Comparison of ENCODE assay signal across 9 mouse cellular contexts in genomic region chr7:101817861-101818401, GRCm38 (mm10). TPM values are rescaled to one million over a fixed set of nuclear protein-coding genes. Genes with fewer than 3 reads are reported as not detected.
A peak's percentile ranks its signal among the peaks of the same experiment; 100 is the strongest.
DNase-seq lines count a peak whose midpoint lies in the region; ATAC-seq and TF ChIP-seq lines count a peak whose summit lies in the region.
"Had no signal": no experiment of that assay in that cellular context is flagged by ENCODE, and none has a peak within 500 bp of the region (broad histone marks: within the 10 kb centered on the region; RNA-seq: fewer than 3 reads in every experiment).

Gene Phox2a (plus strand): TSS chr7:101818313.

- peak within 1 kb of the TSS; percentile 54 for H3K4me2 ChIP-seq in lung, embryonic 14.5 days
- peak within 1 kb of the TSS; percentile 51 for H3K4me2 ChIP-seq in embryonic facial prominence, embryonic 15.5 days (replicated peaks)
- H3K4me2 ChIP-seq in limb, embryonic 13.5 days (replicated peaks), result peak within 1 kb of the TSS; percentile 62

- TF ChIP-seq POLR2A in small intestine, adult 2 months (IDR thresholded peaks at IDR 0.05; ENCODE audit: low read depth, low read length), result no peak

- H3K9me3 ChIP-seq in lung, embryonic 14.5 days (ENCODE audit: low read depth, low read length), result no peaks in the 10 kb centered on the region
- no peaks in the 10 kb centered on the region for H3K9me3 ChIP-seq in embryonic facial prominence, embryonic 15.5 days (replicated peaks)
- H3K9me3 ChIP-seq in limb, embryonic 13.5 days, result no peaks in the 10 kb centered on the region

- no peak within 1 kb of the TSS for H3K27ac ChIP-seq in lung, embryonic 14.5 days (ENCODE audit: low read depth)
- no peak within 1 kb of the TSS for H3K27ac ChIP-seq in embryonic facial prominence, embryonic 15.5 days (replicated peaks)
- H3K27ac ChIP-seq in limb, embryonic 13.5 days, result no peak within 1 kb of the TSS
- H3K27ac ChIP-seq in small intestine, adult 2 months (ENCODE audit: insufficient read depth, low read depth, low read length), result no peak within 1 kb of the TSS

- H3K4me1 ChIP-seq in lung, embryonic 14.5 days (ENCODE audit: insufficient read depth), result no peaks in the 10 kb centered on the region
- peaks cover 30% of the 10 kb centered on the region for H3K4me1 ChIP-seq in embryonic facial prominence, embryonic 15.5 days
- peaks cover 28% of the 10 kb centered on the region for H3K4me1 ChIP-seq in limb, embryonic 13.5 days
- peaks cover 20% of the 10 kb centered on the region for H3K4me1 ChIP-seq in small intestine, adult 2 months (ENCODE audit: control insufficient read depth, insufficient read depth, insufficient read length, low read length)

- peaks cover 2% of the 10 kb centered on the region; the same call in 1 of the 2 replicates for H3K36me3 ChIP-seq in lung, embryonic 14.5 days (ENCODE audit: insufficient read depth)
- H3K36me3 ChIP-seq in embryonic facial prominence, embryonic 15.5 days, result no peaks in the 10 kb centered on the region
- H3K36me3 ChIP-seq in limb, embryonic 13.5 days, result peaks cover under 1% of the 10 kb centered on the region; the same call in 1 of the 2 replicates
- H3K36me3 ChIP-seq in small intestine, adult 2 months (ENCODE audit: control insufficient read depth, insufficient read depth, low read length), result no peaks in the 10 kb centered on the region

- TF ChIP-seq CTCF in lung, embryonic 14.5 days (IDR thresholded peaks at IDR 0.05; ENCODE audit: low read depth), result no peak
- no peak for TF ChIP-seq CTCF in small intestine, adult 2 months (IDR thresholded peaks at IDR 0.05; ENCODE audit: extremely low read depth, insufficient read length, insufficient replicate concordance, low read depth, low read length)

- peak; percentile 12 for DNase-seq in lung, embryonic 14.5 days
- no peak for DNase-seq in lung, postnatal 36 days
- no peak for DNase-seq in layer of hippocampus, postnatal 25 days (ENCODE audit: extremely low spot score in 1 of 2, low spot score in 1 of 2)
- DNase-seq in Muller cell, postnatal 12 days (ENCODE audit: inconsistent ontology term), result no peak
- DNase-seq in layer of hippocampus, adult 9-10 months (ENCODE audit: low spot score), result no peak

- H3K27me3 ChIP-seq in lung, embryonic 14.5 days (ENCODE audit: insufficient read depth, low read length), result peaks cover 63% of the 10 kb centered on the region
- H3K27me3 ChIP-seq in embryonic facial prominence, embryonic 15.5 days, result peaks cover 68% of the 10 kb centered on the region
- H3K27me3 ChIP-seq in limb, embryonic 13.5 days, result peaks cover 80% of the 10 kb centered on the region
- peaks cover 49% of the 10 kb centered on the region for H3K27me3 ChIP-seq in small intestine, adult 2 months (ENCODE audit: control insufficient read depth, insufficient read depth, low read length)

- under 1% methylated on average over 45 of the region's 45 CpGs for WGBS in lung, embryonic 14.5 days
- WGBS in embryonic facial prominence, embryonic 15.5 days, result under 1% methylated on average over 45 of the region's 45 CpGs
- 1% methylated on average over 35 of the region's 45 CpGs for WGBS in limb, embryonic 13.5 days
- WGBS in small intestine, adult 2 months, result 3% methylated on average over 44 of the region's 45 CpGs

- H3K9ac ChIP-seq in lung, embryonic 14.5 days, result 0 out of 2 replicates have a peak within 1 kb of the TSS, but pooled peaks have one; percentile 16
- no peak within 1 kb of the TSS for H3K9ac ChIP-seq in embryonic facial prominence, embryonic 15.5 days
- H3K9ac ChIP-seq in limb, embryonic 13.5 days, result peak within 1 kb of the TSS; percentile 31; the same call in 1 of the 2 replicates

- no peak for ATAC-seq in lung, embryonic 14.5 days (ENCODE audit: insufficient read depth)
- ATAC-seq in embryonic facial prominence, embryonic 15.5 days (ENCODE audit: insufficient number of reproducible peaks, low FRiP score, low TSS enrichment, low read depth), result no peak
- no peak for ATAC-seq in limb, embryonic 13.5 days (ENCODE audit: low FRiP score, low read depth)

- peak within 1 kb of the TSS; percentile 31 for H3K4me3 ChIP-seq in lung, embryonic 14.5 days (ENCODE audit: low read depth, low read length)
- peak within 1 kb of the TSS; percentile 33 for H3K4me3 ChIP-seq in embryonic facial prominence, embryonic 15.5 days (replicated peaks)
- peak within 1 kb of the TSS; percentile 40 for H3K4me3 ChIP-seq in limb, embryonic 13.5 days
- H3K4me3 ChIP-seq in small intestine, adult 2 months (ENCODE audit: low read depth, low read length), result peak within 1 kb of the TSS; percentile 5; the same call in 1 of the 2 replicates

RNA-seq across cellular contexts. Expression of gene Phox2a, which starts in this region (rescaled TPM):
- 0.34 and 0.67 TPM in 2 replicates for polyA plus RNA-seq in lung, embryonic 14.5 days (2014; fragmentation: Nextera tagmentation; extraction: Ambion mirVana)
- polyA plus RNA-seq in embryonic facial prominence, embryonic 15.5 days (2015; fragmentation: Nextera tagmentation; extraction: Ambion mirVana), result 0.34 and 0.45 TPM in 2 replicates
- polyA plus RNA-seq in limb, embryonic 13.5 days (2015; fragmentation: Nextera tagmentation; extraction: Ambion mirVana), result 0.15 TPM in 1 of 2 replicates, not detected in the other
- 0.52 and 0.61 TPM in 2 replicates for polyA plus RNA-seq in small intestine, adult 2 months (2012; rRNA removed)
- not detected for total RNA-seq in layer of hippocampus, postnatal 25 days (2021)
- total RNA-seq: gastrocnemius, postnatal 36 days had no signal

Comparison
In these comparisons a context has a peak if more than half of its experiments do, and no peak if none do; other contexts are left out.
1. Peak in DNase-seq, H3K4me3 ChIP-seq, H3K9ac ChIP-seq and H3K4me2 ChIP-seq in lung, embryonic 14.5 days; RNA of the gene not detected or under 1 TPM.